Mouse (Mus musculus) CD8-positive naive resting alpha-beta T cell, adult 2 months (primary cell): ENCODE measurements around the gene Mrvi1.

Experiments
- DNase-seq, 2 experiments: peaks; one replicate each; pipeline ENCODE4 v3.0.0; 2022; ENCODE audit warnings: low read depth in 2 of 2, low spot score in 2 of 2

Gene Mrvi1

DNA sequence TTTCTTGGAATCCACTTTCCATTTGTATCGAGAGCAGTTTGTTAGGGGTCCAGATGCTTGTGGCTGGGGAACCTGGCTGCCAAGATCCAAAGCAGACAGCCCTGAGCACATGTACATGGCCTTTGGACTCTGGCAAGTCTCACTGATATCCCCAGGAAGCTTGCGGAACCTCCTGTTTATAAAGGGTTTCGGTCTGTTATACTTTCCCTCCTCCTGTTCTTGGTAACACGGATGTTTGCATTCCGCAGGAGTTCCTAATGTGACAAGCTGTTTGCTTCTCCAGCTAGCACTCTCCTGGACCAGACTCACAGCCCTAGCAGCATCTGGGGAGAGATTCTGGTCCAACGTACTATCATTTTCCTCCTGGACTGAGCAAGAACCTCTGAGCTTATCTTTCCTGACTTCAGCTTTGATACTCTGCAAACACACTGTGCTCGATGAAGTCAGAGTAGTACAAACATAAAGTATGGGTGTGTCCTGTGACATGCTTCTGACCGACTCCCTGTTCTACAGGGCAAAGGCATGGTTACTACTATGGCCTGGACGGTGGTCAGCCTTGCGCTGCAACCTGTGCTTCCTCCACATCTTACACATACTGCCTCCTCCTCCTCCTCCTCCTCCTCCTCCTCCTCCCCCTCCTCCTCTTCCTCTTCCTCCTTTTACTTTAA lies 88.2 kb downstream of the Mrvi1 start:
- DNase-seq: no peak

GRCm38 (mm10) chr7:110891501-110891986 lies 90.7 kb downstream of the Mrvi1 start:
- DNase-seq: no peak

DNA sequence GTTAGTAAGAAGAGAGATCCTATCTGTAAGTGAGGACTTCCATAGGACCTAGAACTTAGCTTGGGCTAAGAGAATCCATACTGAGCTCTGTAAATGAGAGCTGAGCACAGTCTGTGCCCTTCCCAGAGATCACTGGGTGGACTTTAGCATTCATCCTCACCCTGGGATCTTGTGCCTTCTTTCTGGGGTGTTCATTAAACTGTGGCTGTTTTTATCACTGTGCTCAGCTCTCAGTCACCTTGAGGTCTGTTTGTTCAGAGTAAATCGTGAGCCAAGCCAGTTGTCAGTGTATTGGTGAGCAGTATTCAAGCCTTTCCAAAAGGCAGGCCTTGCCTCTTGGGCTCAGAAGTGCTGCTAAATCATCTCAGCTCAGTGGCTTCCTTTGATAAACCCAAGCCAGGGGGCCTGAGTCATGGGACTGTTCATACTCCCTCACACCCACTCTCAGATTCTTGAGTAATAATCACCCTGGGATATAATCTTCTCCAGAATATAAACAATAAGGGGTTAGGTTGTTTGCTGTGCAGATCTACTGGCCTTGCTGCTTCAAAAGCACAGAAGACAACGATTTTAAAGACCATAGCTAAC lies 100.4 kb downstream of the Mrvi1 start:
- DNase-seq: no peak

DNA sequence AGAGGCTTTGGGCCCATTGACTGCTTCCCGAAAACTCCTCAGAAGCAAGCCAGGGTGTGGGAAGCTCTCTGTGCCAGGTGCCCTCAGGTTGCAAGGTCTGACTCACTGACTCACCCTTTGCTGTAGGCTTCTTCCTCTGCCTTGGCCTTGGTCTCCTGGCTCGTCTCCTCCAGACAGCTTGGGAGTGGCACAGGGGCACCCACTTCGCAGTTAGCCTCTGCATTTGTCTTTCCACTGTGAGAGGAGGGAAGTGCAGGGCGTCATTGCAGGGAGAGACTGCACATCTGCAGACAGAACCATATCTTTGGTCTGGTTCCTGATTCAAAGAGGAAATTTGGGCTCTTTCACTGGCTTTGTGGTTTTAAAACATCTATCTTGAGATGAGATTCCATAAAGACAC lies 104.2 kb downstream of the Mrvi1 start:
- no peak for DNase-seq

- no peak for DNase-seq
These were observed 105.3 kb downstream of the Mrvi1 start for GRCm38 (mm10) chr7:110876965-110877364.

GRCm38 (mm10) chr7:110868807-110869206 lies 113.5 kb downstream of the Mrvi1 start:
- no peak for DNase-seq

DNA sequence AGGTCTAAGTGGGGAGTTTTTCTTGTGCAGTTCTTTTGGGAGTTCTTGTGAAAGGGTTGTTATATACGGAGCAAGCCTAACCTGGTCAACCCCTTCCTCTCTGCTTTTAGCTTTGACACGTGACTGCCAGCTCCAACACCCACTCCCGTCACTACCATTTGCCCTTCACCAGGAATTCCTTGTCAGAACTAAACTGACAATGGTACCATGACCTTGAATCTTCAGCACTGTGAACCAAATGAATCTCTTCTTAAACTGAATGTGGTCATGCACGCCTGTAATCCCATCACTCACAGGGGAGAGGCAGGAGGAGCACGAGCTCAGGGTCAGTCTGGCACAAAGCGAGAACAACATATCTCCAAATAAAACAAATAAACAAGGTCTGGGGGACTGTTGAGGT lies 115.1 kb downstream of the Mrvi1 start:
- DNase-seq: no peak

DNA sequence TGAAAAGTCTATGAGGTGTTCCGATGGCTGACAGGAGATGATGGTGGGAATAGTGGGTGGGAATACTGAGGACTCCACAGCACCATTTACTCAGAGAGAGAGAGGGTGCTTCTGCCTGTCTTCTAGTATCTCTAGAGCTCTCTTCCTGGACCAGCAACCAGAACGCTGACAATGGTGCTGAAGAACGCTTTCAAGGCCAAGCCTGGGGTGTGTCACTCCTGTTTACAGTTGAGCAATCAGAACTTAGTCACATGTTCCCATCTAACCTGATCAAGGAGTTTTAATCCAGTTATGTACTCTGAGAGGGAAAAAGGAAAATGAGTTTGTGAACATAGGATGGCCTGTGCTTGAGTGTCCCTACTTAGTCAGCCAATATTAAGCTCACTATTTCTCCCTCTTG lies 116.2 kb downstream of the Mrvi1 start:
- no peak for DNase-seq

DNA sequence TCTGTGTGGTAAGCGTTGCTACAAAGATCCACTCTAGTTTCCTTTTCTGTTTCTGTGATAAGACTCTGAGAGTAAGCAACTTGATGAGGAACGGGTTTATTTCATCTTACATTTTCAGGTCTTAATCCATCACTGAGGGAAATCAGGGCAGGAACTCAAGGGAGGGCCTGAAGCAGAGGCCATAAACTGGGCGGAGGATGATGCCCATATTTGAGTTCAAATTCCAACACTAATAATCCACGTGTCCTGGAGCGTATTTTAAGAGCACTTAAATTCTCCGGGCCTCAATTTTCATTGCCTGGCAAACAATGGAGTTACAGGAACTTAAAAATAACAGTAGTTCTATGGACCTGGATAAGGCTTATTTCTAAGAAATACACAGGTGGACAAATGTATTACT lies 116.7 kb downstream of the Mrvi1 start:
- no peak for DNase-seq

DNA sequence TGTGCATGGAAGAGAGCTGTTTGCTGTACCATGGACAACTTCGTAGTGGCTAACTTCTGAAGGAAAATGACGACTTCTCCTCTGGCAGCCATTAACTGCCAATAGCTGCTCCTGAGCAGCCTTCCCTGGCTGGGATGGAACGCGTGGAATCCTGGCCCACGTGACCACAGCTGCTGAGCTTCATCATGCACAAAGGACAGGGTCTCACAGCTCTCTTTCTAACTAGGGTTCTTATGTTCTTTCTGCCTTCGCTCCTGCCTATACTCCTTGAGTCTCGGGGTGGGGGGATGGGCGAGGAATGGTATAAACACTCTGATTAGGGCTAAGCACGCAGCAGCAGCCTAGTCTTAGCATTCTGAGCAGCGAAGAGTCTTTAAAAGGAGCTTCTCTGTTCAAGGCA lies 117.2 kb downstream of the Mrvi1 start:
- no peak for DNase-seq

GRCm38 (mm10) chr7:110862751-110863289 lies 119.4 kb downstream of the Mrvi1 start, which contains the start of gene Lyve1:
Lyve1 (minus strand) TSS chr7:110863239.
- DNase-seq: no peak

- DNase-seq: no peak
These were observed 122.1 kb downstream of the Mrvi1 start for GRCm38 (mm10) chr7:110860129-110860528.

DNA sequence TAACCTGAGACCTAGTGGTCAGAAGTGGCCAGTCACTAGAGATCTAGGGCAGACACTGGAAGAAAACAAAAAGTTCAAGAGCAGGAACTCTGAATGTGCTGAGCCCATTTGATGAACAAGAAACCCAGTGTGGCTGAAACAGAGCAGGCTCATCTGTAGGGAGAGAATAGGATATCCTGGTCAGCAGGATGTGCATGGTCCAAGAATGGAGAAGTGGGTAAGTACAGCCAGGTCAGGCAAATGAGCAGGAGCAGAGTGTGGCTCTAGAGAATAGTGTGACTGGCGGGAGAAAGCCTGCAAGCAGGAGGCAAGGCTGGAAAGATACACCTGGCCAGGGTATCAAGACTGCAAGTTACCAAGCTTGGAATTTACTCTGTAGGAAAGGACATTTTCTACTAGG lies 126.7 kb downstream of the Mrvi1 start:
- no peak for DNase-seq

GRCm38 (mm10) chr7:110854927-110855546 lies 127.2 kb downstream of the Mrvi1 start:
- DNase-seq: no peak

GRCm38 (mm10) chr7:110854519-110854918 lies 127.7 kb downstream of the Mrvi1 start:
- DNase-seq: no peak

DNA sequence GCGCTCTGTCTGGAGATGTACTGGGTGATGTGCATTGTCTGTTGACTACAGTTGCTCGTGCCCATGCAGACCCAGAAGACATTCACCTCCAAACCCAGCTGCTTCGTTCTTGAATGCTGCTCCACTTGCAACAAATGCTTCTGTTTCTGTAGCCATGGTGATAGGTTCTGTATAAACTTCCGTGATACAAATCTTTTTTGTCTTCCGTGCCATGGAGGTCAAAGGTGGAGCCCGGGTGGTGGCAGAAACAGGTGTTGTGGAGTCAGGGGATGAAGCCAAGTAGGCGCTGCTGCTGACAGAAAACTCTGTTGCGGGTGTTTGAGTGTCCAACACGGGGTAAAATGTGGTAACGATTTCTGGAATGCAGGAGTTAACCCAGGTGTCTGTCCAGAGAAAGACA lies 128.7 kb downstream of the Mrvi1 start:
- no peak for DNase-seq

GRCm38 (mm10) chr7:110851541-110852203 lies 130.6 kb downstream of the Mrvi1 start:
- no peak for DNase-seq

GRCm38 (mm10) chr7:110848371-110848770 lies 133.9 kb downstream of the Mrvi1 start:
- DNase-seq: no peak

- no peak for DNase-seq
These were observed 134.9 kb downstream of the Mrvi1 start for GRCm38 (mm10) chr7:110847321-110847720.

DNA sequence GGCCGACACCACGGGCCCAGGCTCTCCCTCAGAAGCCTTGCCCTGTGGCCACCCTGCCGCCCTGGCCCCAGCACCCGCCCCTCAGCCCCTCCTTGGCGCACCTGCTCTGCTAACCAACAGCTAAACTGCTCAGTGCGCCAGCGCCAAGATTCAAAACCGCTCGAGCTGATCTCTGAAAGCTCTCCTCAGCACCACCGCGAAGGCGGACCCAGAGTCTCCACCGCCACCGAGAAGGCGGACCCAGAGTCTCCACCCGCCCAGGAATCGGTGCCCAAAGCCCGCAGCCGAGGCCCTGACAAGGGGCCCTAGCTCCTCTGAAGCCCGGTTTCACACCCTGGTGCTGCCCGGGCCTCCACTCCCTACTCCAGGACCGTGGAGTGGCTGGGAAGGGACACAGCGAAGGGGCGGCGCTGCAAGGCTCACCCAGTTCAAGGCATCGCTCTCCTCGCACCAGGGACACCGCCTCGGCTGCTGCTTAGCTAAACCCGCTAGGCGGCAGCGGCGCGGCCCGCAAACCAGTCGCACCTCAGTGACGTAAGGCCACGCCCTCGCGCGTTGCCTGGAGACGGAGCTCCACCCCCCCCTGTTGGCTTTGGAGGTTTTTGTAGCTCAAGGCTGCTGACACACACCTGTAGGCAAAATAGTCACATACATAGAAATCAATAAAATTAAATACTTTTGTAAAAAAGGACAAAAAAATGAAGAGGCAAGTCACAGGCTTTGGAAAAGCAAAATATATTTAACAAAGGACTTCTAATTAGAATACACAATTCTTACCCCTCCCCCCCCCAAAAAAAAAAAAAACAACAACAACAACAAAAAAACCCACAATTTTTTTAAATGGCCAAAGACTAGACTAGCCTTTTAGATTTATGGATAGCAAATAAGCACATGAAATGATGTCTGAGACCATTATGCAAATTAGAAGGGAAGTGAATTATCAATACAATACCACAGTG lies 138.1 kb downstream of the Mrvi1 start, which contains the start of gene Rnf141:
Gene Rnf141, minus strand, starts transcription at position 542 of the 959 bp plus-strand sequence.
- DNase-seq: peak; percentile 89 to 93
